Mouse (Mus musculus): Measurements from ENCODE around the gene Atp6v0c.
A peak's percentile ranks its signal among the peaks of the same experiment; 100 is the strongest.

DNA sequence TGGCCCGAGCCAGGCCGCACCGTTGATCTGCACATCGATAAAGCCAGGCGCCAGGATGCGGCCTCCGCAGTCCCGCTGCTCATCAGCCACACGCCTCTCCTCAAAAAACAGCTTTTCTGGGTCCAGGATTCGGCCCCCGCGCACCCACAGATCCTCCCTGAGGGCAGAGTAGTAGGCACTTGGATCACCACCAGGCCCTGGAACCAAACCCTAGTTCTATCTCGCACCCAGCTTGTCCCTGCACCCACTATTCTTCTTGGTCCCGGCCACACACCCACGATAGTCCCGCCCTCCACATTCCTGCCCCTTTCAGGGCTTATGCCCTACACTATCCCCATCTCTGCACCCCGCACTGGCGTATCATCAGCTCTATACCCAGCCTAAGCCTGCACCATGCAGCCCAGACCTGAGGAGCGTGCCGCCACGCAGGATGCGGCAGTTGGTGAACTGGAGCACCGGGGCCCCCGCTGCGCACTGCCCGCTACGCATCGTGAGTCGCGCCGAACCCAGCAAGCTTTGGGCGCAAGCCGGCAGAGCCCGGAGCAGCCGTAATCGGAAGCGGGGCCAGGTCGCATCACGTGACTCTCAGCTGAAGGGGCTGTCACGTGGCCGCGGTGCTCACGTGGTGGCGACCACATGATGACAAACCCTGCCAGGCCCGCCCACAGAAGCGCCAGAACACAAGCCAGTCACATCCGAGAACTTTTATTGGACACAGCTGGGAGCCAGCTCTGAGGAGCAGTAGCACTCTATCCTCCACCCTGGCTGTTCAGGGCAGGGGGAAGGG, 6.1 kb downstream of the Atp6v0c start, which contains the start of gene Amdhd2:
- no peak for TF ChIP-seq CTCF (IDR thresholded peaks at IDR 0.05; ENCODE audit: extremely low read depth, insufficient read length, insufficient replicate concordance, low read depth, low read length)
- 0 out of 2 replicates have a peak, but pooled peaks have one; percentile 27 for TF ChIP-seq POLR2A (IDR thresholded peaks at IDR 0.05; ENCODE audit: low read depth, low read length)
